Mouse (Mus musculus): Measurements from ENCODE around the gene Ttc7. TPM values are rescaled to one million over a fixed set of nuclear protein-coding genes. Genes with fewer than 3 reads are reported as not detected.

The Ttc7 gene
- polyA plus RNA-seq, 1 experiment from 2014 or later, result 2.1 TPM

DNA sequence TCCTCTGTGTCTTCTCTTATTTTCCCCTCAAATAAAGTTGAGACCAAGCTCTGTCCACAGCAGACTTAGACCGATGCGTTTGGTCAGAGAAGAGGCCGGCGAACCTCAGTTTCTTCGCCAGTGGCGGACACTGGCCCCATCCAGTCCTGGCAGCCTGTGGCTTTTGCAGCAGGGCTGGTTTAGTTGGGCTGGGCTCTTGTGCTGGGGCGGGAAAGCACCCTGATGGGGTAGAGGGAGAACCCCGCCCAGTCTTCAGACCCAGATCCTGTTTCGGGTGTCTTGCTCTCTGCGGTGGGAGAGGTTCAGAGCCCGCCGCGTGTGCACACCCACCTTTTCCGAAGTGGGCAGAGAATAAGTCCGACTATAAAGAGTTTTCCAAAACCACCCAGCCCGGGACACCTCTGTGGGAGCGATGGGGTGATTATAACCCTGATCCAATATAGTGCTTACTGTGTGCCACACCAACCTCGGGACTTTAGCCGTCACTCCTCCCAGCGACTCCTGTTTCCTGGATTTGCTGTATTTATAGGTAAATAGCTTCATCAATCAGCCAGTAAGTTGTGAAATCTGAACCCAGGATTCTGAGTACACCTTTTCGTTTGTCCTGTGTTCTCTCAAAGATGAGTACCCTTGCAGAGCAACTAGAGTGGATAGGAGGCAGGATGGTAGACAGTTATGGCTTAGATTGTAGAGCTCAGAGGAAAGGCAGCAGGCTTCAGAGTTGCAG lies 1.2 kb downstream of the Ttc7 start:
- H3K9ac ChIP-seq (ENCODE audit: low read length), result no peak overlapping the region; the same call in 1 of the 2 replicates
- WGBS, result 3% methylated on average over 21 of the region's 21 CpGs
- H3K4me1 ChIP-seq (ENCODE audit: control insufficient read depth, insufficient read depth, low read length), result peaks cover 9% of the 10 kb centered on the region
- H3K4me2 ChIP-seq (ENCODE audit: low read depth), result peak overlapping the region; percentile 94
- DNase-seq (ENCODE audit: low spot score) (no peak), ATAC-seq (ENCODE audit: insufficient read depth, low FRiP score, low TSS enrichment) (no peak)
- H3K36me3 ChIP-seq (ENCODE audit: control insufficient read depth, insufficient read depth, low read length), result no peaks in the 10 kb centered on the region
- H3K27ac ChIP-seq (ENCODE audit: low read depth, low read length), result no peak overlapping the region
- peak overlapping the region; percentile 71 for H3K4me3 ChIP-seq (ENCODE audit: low read depth, low read length)
- H3K9me3 ChIP-seq (ENCODE audit: control insufficient read depth, low read length), result no peaks in the 10 kb centered on the region
- H3K27me3 ChIP-seq (ENCODE audit: control insufficient read depth, insufficient read depth, low read length), result peaks cover 20% of the 10 kb centered on the region

DNA sequence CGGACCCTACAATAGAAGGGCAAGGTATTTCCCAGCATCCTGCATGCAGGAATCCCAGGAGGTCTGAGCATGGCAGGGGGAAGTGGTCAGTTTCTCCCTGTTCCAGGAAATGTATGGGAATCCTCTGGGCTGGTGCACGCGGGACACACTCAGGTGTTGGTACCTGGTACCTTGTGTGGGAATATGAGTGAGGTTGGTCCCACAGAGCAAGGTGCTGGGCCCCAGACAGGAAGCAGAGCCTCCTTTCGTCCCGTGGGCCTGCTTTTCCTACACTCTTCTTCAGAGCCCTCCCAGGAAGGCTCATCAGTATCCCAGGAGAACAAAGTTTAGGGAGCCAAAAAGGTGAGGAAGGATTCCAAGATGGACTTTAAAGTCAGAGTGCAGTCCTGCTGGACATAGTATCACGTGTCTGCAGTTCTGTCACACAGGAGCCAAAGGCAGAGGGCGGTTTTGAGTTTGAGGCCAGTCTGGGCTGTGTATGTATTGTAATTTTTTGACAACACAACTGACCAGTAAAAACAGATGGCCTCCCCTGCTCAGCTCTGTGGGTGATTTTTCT lies 1.9 kb downstream of the Ttc7 start:
- peaks cover 20% of the 10 kb centered on the region for H3K27me3 ChIP-seq (ENCODE audit: control insufficient read depth, insufficient read depth, low read length)
- H3K27ac ChIP-seq (ENCODE audit: low read depth, low read length), result no peak overlapping the region
- no peak overlapping the region for H3K9ac ChIP-seq (ENCODE audit: low read length)
- ATAC-seq (ENCODE audit: insufficient read depth, low FRiP score, low TSS enrichment) (no peak), DNase-seq (ENCODE audit: low spot score) (no peak)
- H3K4me3 ChIP-seq (ENCODE audit: low read depth, low read length), result no peak overlapping the region
- H3K4me2 ChIP-seq (ENCODE audit: low read depth), result no peak overlapping the region
- H3K9me3 ChIP-seq (ENCODE audit: control insufficient read depth, low read length), result no peaks in the 10 kb centered on the region
- 62% methylated on average over 7 of the region's 7 CpGs for WGBS
- H3K36me3 ChIP-seq (ENCODE audit: control insufficient read depth, insufficient read depth, low read length), result no peaks in the 10 kb centered on the region
- peaks cover 9% of the 10 kb centered on the region for H3K4me1 ChIP-seq (ENCODE audit: control insufficient read depth, insufficient read depth, low read length)

DNA sequence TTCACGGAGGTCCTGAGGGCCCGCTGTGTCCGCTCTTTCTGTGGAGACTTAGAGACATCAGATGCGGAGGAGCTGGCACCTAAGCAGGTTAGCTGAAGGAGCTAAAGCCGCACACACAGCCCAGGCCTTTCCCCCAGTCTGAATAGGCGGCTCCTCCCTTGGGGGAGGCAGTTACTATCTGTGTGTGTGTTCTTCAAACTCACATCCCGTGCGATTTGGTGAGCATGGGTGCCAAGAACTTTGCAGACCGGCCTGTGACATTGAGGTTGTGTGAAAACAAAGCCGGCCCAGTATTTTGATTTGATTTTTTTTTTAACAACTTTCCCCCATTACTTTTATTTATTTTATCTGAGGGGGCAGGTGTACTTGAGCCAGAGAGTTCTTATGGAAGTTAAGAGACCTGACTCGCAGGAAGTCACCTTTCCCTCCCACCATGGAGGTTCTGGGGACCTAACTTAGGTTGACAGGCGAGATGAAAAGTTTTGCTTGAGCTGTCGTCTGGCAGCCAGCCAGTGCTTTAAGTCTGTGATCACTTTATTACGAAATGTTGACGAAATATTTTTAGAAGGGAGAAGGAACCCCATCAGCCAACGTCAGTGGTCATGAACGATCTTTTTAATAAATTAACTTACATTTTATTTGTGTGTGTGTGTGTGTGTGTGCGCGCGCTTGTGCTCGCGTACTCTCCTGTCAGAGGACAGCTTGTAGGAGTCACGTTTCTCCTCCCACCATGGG lies 3.2 kb downstream of the Ttc7 start:
- Histone ChIP-seq H3K4me2 (ENCODE audit: low read depth) (no peak overlapping the region), H3K9ac (ENCODE audit: low read length) (no peak overlapping the region), H3K4me3 (ENCODE audit: low read depth, low read length) (no peak overlapping the region), H3K36me3 (ENCODE audit: control insufficient read depth, insufficient read depth, low read length) (no peaks in the 10 kb centered on the region), H3K27me3 (ENCODE audit: control insufficient read depth, insufficient read depth, low read length) (peaks cover 20% of the 10 kb centered on the region), H3K4me1 (ENCODE audit: control insufficient read depth, insufficient read depth, low read length) (peaks cover 9% of the 10 kb centered on the region), H3K9me3 (ENCODE audit: control insufficient read depth, low read length) (no peaks in the 10 kb centered on the region), H3K27ac (ENCODE audit: low read depth, low read length) (no peak overlapping the region)
- 82% methylated on average over 23 of the region's 23 CpGs for WGBS
- ATAC-seq (ENCODE audit: insufficient read depth, low FRiP score, low TSS enrichment) (no peak), DNase-seq (ENCODE audit: low spot score) (no peak)

DNA sequence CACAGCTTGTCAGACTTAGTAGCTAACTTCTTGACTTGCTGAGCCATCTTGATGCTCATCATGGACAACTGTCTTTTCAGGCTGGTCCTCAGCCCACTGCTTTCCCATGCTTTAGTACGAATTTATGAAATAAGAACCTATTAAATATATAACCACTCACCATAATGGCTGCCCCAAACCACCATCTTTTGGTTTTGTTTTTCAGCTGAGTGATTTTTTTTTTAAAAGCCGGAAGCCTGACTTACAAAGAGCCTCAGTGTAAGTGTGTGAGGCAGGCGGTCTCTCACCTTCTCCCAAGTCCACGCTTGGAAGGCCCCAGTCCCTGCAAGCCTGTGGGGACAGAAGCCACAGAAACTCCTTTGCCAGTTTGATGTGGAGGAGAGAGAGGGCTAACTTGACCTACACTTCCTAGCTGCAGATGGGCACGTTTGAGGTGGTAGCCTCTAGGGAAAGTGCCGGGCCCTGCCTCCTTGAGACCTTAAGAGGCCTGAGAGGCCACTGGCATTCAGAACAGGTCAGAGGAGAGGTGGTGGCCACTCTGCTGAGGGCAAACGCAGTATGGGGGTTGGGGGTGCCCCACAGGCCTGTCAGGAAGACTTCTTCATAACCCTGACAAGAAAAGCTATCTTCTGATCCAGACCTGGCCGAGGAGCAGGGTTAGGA lies 3.9 kb downstream of the Ttc7 start:
- 64% methylated on average over 8 of the region's 8 CpGs for WGBS
- no peak for DNase-seq (ENCODE audit: low spot score)

DNA sequence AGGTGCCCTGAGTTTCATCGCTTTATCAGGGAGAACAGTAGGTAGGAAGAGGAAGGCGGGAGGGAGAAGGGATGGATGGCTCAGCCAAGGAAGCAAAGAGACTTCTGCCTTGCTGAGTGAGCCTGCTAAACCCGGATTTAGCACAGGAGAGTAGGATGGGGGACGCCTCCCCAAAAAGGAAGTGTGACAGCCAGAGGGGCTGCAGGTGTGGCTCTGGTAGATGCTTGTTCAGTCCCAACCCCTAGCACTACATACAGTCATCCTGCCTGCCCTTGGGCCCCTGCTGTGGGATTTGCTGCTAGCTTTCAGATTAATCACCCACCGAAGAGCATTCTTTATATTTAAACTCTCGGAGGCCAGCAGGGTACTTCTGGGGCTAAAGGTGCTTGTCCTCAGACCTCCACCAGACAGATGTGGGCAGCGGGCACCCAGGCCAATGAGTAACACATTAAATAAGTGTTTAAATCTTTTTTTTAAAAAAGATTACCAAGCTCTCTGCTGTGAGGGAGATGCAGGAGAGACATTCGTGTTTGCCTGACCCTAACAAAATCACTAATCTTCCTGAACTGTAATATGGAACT lies 4.6 kb downstream of the Ttc7 start:
- no peaks in the 10 kb centered on the region for H3K9me3 ChIP-seq (ENCODE audit: control insufficient read depth, low read length)
- H3K4me1 ChIP-seq (ENCODE audit: control insufficient read depth, insufficient read depth, low read length), result peaks cover 6% of the 10 kb centered on the region; the same call in 1 of the 2 replicates
- H3K27ac ChIP-seq (ENCODE audit: low read depth, low read length), result no peak overlapping the region
- no peak overlapping the region for H3K4me2 ChIP-seq (ENCODE audit: low read depth)
- ATAC-seq (ENCODE audit: insufficient read depth, low FRiP score, low TSS enrichment), result no peak
- H3K9ac ChIP-seq (ENCODE audit: low read length), result no peak overlapping the region
- peaks cover 20% of the 10 kb centered on the region for H3K27me3 ChIP-seq (ENCODE audit: control insufficient read depth, insufficient read depth, low read length)
- no peaks in the 10 kb centered on the region for H3K36me3 ChIP-seq (ENCODE audit: control insufficient read depth, insufficient read depth, low read length)
- WGBS, result 60% methylated on average over 8 of the region's 8 CpGs
- no peak for DNase-seq (ENCODE audit: low spot score)
- no peak overlapping the region for H3K4me3 ChIP-seq (ENCODE audit: low read depth, low read length)

More for the DNA sequence above, 3.9 kb downstream of the Ttc7 start:
- H3K27me3 ChIP-seq (ENCODE audit: control insufficient read depth, insufficient read depth, low read length), result peaks cover 20% of the 10 kb centered on the region
- H3K4me1 ChIP-seq (ENCODE audit: control insufficient read depth, insufficient read depth, low read length), result peaks cover 7% of the 10 kb centered on the region
- no peak overlapping the region for H3K27ac ChIP-seq (ENCODE audit: low read depth, low read length)
- H3K9me3 ChIP-seq (ENCODE audit: control insufficient read depth, low read length), result no peaks in the 10 kb centered on the region
- no peak overlapping the region for H3K9ac ChIP-seq (ENCODE audit: low read length)
- H3K4me2 ChIP-seq (ENCODE audit: low read depth), result no peak overlapping the region
- H3K36me3 ChIP-seq (ENCODE audit: control insufficient read depth, insufficient read depth, low read length), result no peaks in the 10 kb centered on the region
- no peak overlapping the region for H3K4me3 ChIP-seq (ENCODE audit: low read depth, low read length)
- no peak for ATAC-seq (ENCODE audit: insufficient read depth, low FRiP score, low TSS enrichment)

DNA sequence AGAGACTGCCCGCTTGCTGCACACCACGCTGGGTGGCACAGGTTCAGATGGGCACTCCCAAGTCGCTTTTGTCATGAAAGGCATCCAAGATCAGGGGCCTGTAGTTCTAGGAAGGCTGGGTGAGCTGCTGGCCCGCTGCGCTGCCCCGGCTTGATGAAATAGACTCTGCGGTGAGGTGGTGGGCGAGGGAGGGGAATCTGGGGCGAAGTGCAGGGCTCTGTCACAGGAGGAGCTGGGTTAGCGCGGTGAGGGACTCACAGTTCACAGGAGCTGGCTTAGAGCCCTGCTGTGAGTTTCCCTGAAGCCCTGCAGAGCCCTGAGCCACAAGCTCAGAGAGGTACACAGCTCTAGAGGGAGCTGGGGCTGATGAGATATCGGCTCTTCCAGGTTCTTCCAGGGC lies 5.4 kb downstream of the Ttc7 start:
- H3K27me3 ChIP-seq (ENCODE audit: control insufficient read depth, insufficient read depth, low read length), result peaks cover 18% of the 10 kb centered on the region
- no peak overlapping the region for H3K27ac ChIP-seq (ENCODE audit: low read depth, low read length)
- 35% methylated on average over 12 of the region's 12 CpGs for WGBS

DNA sequence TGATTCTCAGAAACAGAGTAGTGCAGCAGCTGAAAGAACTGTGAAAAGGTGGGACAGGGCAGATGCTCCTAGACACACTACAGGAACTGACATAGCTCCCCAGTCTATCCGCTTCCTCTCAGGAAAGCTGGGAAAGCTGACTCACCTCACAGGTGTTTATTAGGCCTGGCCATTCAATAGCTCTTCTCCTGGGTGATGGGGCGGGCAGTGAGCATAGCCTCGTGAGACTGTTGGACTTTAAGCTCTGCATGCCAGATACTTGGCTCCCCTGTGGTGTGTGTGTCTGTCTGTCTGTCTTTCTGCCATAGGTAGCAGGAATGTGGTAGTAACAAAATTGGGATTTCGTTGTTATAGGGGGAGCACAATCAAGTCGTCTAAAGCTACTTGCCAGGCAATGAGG lies 6.7 kb downstream of the Ttc7 start:
- no peak for DNase-seq (ENCODE audit: low spot score)
- no peak overlapping the region for H3K4me3 ChIP-seq (ENCODE audit: low read depth, low read length)
- no peaks in the 10 kb centered on the region for H3K36me3 ChIP-seq (ENCODE audit: control insufficient read depth, insufficient read depth, low read length)
- H3K27ac ChIP-seq (ENCODE audit: low read depth, low read length), result no peak overlapping the region
- no peaks in the 10 kb centered on the region for H3K9me3 ChIP-seq (ENCODE audit: control insufficient read depth, low read length)
- H3K4me2 ChIP-seq (ENCODE audit: low read depth), result no peak overlapping the region
- no peaks in the 10 kb centered on the region for H3K4me1 ChIP-seq (ENCODE audit: control insufficient read depth, insufficient read depth, low read length)
- 67% methylated on average over 5 of the region's 5 CpGs for WGBS
- peaks cover 8% of the 10 kb centered on the region for H3K27me3 ChIP-seq (ENCODE audit: control insufficient read depth, insufficient read depth, low read length)
- H3K9ac ChIP-seq (ENCODE audit: low read length), result no peak overlapping the region
- no peak for ATAC-seq (ENCODE audit: insufficient read depth, low FRiP score, low TSS enrichment)

More for the DNA sequence above, 5.4 kb downstream of the Ttc7 start:
- Histone ChIP-seq H3K4me2 (ENCODE audit: low read depth) (no peak overlapping the region), H3K36me3 (ENCODE audit: control insufficient read depth, insufficient read depth, low read length) (no peaks in the 10 kb centered on the region), H3K4me1 (ENCODE audit: control insufficient read depth, insufficient read depth, low read length) (peaks cover 6% of the 10 kb centered on the region; the same call in 1 of the 2 replicates), H3K9me3 (ENCODE audit: control insufficient read depth, low read length) (no peaks in the 10 kb centered on the region), H3K9ac (ENCODE audit: low read length) (no peak overlapping the region; the same call in 1 of the 2 replicates), H3K4me3 (ENCODE audit: low read depth, low read length) (no peak overlapping the region)
- no peak for ATAC-seq (ENCODE audit: insufficient read depth, low FRiP score, low TSS enrichment)
- DNase-seq (ENCODE audit: low spot score), result no peak

DNA sequence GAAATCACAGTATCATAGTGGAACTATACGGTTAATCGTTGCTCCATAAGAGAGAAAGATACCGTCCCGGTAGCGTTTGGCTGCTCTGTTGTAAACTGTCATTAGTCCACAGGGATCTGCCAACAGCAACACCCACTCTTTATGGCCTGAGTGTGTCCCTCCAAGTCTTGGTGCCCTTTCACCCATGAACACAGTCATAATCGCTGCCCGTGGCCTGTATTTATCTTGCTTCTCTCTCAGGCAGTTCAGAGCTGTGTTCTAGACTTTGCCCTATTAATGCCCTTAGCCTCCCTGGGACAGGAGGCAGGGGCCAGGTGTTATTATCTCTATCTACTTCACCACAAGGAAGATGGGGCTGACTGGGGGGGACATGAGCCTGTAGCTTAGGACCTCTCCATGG lies 8.4 kb downstream of the Ttc7 start:
- Histone ChIP-seq H3K27ac (ENCODE audit: low read depth, low read length) (no peak overlapping the region), H3K9ac (ENCODE audit: low read length) (no peak overlapping the region), H3K4me1 (ENCODE audit: control insufficient read depth, insufficient read depth, low read length) (no peaks in the 10 kb centered on the region), H3K4me3 (ENCODE audit: low read depth, low read length) (no peak overlapping the region), H3K4me2 (ENCODE audit: low read depth) (no peak overlapping the region), H3K36me3 (ENCODE audit: control insufficient read depth, insufficient read depth, low read length) (no peaks in the 10 kb centered on the region), H3K9me3 (ENCODE audit: control insufficient read depth, low read length) (no peaks in the 10 kb centered on the region), H3K27me3 (ENCODE audit: control insufficient read depth, insufficient read depth, low read length) (no peaks in the 10 kb centered on the region)
- ATAC-seq (ENCODE audit: insufficient read depth, low FRiP score, low TSS enrichment), result no peak
- WGBS, result 81% methylated on average over 7 of the region's 7 CpGs
- no peak for DNase-seq (ENCODE audit: low spot score)
